Mouse (Mus musculus): ENCODE results near the gene B3galt5.
A peak's percentile ranks its signal among the peaks of the same experiment; 100 is the strongest.
"Not testable (repeated sequence)": the region's sequence is repeated elsewhere in the genome, so short reads cannot be mapped to it uniquely, and the experiment has no call there.

Gene B3galt5

GRCm38 (mm10) chr16:96252146-96252545 is 16.5 kb downstream of the B3galt5 start:
- ATAC-seq (ENCODE audit: insufficient number of reproducible peaks, low FRiP score, low TSS enrichment): 0 out of 2 replicates have a peak, but pooled peaks have one; percentile 38

- no peak for ATAC-seq (ENCODE audit: insufficient number of reproducible peaks, low FRiP score, low TSS enrichment)
Measured at GRCm38 (mm10) chr16:96258429-96258828, 22.8 kb downstream of the B3galt5 start.

DNA sequence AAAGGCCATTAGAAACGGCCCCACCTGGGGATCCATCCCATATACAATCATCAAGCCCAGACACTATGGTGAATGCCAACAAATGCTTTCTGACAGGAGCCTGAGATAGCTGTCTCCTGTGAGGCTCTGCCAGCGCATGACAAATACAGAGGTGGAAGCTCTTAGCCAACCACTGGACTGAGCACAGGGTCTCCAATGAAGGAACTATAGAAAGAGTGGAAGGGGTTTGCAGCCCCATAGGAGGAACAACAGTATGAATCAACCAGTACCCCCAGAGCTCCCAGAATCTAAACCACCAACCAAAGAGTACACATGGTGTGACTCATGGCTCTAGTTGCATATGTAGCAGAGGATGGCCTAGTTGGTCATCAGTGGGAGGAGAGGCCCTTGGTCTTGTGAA is 36.1 kb downstream of the B3galt5 start:
- ATAC-seq (ENCODE audit: insufficient number of reproducible peaks, low FRiP score, low TSS enrichment): no peak

GRCm38 (mm10) chr16:96272929-96273619 is 37.5 kb downstream of the B3galt5 start:
- ATAC-seq (ENCODE audit: insufficient number of reproducible peaks, low FRiP score, low TSS enrichment): no peak

DNA sequence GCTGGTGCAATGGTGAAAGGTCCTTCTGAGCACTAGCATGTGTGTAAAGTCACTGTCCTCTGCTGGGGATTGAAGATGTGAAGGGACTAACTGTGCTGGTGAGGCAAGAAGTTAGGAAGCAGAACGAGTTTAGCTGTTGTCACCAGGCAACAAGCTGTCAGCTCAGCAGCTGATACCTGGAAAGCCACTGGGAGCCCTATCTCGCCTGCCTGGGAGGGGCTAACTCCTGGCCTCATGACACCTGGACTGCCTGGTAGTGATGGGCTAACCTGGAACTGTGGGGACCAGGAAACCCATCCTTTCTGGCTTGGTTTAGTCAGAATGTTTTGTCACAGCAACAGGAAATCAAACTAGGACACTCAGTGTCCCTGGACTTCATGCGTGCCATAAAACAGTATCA is 41.0 kb downstream of the B3galt5 start:
- ATAC-seq (ENCODE audit: insufficient number of reproducible peaks, low FRiP score, low TSS enrichment): no peak

DNA sequence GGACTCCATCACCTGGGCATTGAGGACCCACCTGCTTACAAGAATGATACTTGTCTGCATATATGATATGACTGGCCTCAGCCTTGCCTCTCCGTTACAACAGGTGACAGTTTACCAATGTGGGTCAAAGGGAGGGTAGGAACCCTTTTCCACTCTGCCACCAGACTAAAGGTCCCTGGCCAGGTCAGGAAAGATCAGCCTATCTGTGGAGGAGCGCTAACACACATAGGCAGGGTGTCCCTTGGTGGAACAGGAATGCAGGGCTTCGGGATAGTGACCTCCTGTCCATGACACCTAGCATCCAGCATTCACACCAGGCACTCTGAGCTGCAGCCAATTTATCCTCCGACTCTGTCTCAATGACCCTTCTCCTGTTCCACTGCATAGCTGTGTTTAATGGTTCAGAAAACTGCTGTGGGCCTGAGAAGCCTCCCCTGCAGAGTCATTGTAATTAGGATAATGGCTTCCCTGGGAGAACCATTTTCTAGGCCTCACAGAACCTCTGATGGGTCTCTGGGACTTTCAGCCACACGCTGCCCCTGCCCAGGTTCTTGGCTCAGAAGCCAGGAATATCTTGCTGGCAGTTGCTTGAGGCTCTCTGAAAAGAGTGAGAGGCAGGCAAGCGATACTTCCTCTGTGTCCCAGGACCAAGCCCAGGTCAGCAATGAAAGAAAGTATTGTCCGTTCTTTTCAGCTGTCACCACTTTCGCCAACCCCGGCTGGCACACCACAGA is 43.1 kb downstream of the B3galt5 start:
- no peak for ATAC-seq (ENCODE audit: insufficient number of reproducible peaks, low FRiP score, low TSS enrichment)

DNA sequence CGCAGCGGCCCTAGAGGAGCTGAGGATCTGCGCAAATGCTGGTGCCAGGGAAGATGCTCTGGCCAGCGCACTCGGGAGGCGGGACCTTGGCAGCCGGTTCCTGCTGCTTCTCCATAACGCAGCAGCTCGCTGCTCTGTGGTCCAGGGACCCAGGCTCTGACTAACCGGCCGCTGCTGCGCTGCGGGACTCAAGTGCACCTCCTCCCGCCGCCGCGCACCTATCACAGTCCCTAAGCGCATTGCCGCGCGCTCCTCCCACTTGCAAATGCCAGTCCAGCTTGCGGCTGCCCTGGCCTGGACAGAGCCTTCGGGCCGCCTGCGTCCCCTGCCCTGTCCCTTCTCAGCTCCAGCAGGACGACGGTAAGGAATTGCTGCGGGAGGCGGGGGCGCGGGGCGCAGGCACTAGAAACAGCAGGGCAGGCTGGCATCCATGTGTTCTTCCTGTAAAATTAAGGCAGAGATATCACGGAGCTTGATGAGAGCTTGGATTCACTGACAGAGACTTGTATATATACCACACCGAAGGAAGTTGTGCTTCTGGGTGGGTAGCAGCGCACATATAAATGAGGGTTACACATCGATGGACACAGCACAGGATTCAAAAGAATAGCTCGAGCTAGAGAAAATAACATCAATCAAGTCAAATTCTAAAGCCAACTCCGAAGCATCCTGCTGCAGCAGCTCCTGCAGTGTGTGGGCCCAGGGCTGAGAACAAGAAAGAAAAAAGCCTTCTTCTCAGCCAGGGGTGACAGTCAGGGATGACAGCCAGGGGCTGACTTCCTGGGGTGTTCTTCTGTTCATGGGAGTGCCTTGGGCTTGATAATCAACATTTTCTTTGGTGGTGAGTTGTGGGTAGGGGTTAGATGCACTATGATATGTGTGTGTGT is 45.4 kb downstream of the B3galt5 start:
- peak; percentile 91 for ATAC-seq (ENCODE audit: insufficient number of reproducible peaks, low FRiP score, low TSS enrichment)

DNA sequence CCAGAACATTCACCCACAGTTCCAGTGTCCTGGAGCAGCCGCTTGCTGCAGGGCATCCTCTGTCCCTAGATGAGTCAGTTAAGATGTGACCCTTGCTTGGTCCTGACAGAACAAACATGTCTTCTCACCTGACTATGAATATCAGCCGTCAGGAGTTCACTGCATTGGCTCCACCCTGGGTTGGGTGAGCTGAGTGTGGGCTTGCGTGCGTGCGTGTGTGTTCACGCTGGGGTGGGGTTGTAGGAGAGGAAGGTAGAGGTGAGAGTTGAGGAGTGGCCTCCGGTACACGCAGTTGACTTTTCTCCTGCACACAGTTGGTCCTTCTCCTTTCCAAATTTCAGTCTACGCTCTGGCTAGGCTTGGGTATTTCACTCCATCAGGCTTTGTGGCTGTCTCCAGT is 47.0 kb downstream of the B3galt5 start:
- ATAC-seq (ENCODE audit: insufficient number of reproducible peaks, low FRiP score, low TSS enrichment): no peak

DNA sequence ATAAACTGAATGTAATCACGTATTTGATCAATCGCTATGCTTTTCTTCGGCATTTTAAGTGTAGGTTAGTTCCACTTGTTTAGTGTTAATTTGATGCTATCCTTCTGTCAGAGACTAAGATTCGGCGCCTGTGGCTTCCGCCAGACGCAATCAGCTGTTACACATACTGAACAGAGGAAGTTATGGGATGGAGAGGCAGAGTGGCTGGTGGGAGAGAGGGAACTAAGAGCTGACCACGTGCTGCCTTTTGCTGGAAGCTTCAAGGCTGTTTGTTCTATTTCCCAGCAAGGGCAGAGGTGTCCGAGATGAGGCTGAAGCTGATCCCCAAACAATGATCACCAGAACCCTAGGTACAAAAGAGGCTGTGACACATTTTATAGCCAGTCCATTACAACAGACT is 56.3 kb downstream of the B3galt5 start:
- no peak for ATAC-seq (ENCODE audit: insufficient number of reproducible peaks, low FRiP score, low TSS enrichment)

DNA sequence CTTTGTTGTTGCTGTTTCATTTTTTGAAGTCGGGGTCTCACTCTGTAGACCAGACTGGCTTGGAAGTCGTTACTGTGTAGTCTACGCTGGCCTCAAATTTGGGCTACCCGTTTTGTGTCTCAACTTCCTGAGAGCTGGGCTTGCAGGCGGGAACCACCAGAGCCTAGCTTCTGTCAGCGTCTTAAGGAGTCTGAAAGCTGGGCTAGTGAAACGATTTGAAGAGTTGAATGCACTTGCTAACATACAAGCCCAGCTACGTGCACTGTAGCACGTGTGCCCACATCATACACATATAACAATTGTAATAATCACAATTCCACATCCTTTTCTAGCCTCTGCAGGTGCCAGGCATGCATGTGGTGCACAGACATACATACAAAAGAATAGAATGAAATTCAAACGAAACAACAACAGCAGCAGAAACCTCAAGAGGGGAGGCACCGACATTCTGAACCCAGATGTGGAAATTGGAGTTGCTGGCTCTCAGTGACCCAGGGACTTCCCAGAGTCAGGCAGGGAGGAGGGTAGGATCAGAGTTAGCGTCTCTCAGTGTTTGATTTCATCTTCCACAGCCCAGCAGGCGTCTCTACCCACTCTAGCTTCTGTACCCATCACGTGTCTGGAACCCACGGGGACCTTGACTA is 57.1 kb downstream of the B3galt5 start:
- ATAC-seq (ENCODE audit: insufficient number of reproducible peaks, low FRiP score, low TSS enrichment): no peak

- ATAC-seq (ENCODE audit: insufficient number of reproducible peaks, low FRiP score, low TSS enrichment): no peak
Measured at GRCm38 (mm10) chr16:96298075-96298474, 62.5 kb downstream of the B3galt5 start.

- ATAC-seq (ENCODE audit: insufficient number of reproducible peaks, low FRiP score, low TSS enrichment): no peak
Measured at GRCm38 (mm10) chr16:96298574-96298973, 63.0 kb downstream of the B3galt5 start.

GRCm38 (mm10) chr16:96303356-96303755 is 67.8 kb downstream of the B3galt5 start:
- no peak for ATAC-seq (ENCODE audit: insufficient number of reproducible peaks, low FRiP score, low TSS enrichment)

DNA sequence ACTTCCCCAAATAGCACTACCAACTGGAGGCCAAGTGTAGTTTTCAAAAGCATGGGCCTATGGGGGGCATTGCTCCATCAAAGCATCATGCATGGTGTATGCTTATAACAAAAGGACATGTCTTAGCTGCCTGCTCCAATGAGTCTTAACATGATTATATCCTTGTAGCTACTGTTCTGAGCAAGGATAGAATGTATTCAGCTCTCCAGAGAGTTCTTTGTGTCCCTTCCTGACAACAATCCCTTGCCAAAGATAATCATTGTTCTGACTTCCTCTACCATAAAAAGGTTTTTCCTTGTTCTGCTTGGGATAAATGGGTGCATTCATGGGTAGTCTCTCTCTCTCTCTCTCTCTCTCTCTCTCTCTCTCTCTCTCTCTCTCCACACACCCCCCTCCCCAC is 68.8 kb downstream of the B3galt5 start:
- ATAC-seq (ENCODE audit: insufficient number of reproducible peaks, low FRiP score, low TSS enrichment): no peak

DNA sequence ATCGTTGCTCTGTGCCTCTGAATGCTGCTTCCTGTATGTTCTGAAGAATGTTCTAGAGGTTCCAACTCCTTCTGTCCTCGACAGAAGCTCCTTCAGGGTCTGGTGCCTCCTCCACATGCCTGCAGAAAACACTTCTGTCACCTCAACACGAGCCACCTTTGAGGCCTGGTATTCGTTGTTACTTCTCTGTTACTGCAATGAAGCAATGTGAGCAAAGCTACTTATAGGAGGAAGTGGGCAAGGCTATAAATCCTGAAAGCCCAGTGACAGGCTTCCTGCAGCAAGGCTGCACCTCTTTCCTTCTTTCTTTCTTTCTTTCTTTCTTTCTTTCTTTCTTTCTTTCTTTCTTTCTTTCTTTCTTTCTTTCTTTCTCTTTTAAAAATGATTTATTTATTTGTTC is 71.3 kb downstream of the B3galt5 start:
- ATAC-seq (ENCODE audit: insufficient number of reproducible peaks, low FRiP score, low TSS enrichment): no peak

GRCm38 (mm10) chr16:96317803-96318202 is 82.2 kb downstream of the B3galt5 start:
- ATAC-seq (ENCODE audit: insufficient number of reproducible peaks, low FRiP score, low TSS enrichment): no peak

- no peak for ATAC-seq (ENCODE audit: insufficient number of reproducible peaks, low FRiP score, low TSS enrichment)
Measured at GRCm38 (mm10) chr16:96322739-96323138, 87.1 kb downstream of the B3galt5 start.

DNA sequence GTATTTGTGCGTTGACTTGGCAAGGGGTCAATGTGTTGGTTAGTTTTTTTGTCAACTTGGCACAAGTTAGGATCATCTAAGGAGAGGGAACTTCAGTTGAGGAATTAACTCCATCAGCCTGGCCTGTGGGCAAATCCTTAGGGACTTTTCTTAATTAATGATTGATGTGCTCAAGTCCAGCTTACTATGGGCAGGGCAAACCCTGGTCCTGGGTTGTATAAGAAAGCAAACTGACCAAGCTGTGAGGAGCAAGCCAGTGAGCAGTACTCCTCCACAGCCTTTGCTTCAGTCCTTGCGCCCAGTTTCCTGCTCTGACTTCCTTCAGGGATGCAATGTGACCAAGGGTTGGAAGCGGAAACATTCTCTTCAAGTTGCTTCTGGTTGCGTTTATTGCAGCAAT is 87.6 kb downstream of the B3galt5 start:
- ATAC-seq (ENCODE audit: insufficient number of reproducible peaks, low FRiP score, low TSS enrichment): no peak

DNA sequence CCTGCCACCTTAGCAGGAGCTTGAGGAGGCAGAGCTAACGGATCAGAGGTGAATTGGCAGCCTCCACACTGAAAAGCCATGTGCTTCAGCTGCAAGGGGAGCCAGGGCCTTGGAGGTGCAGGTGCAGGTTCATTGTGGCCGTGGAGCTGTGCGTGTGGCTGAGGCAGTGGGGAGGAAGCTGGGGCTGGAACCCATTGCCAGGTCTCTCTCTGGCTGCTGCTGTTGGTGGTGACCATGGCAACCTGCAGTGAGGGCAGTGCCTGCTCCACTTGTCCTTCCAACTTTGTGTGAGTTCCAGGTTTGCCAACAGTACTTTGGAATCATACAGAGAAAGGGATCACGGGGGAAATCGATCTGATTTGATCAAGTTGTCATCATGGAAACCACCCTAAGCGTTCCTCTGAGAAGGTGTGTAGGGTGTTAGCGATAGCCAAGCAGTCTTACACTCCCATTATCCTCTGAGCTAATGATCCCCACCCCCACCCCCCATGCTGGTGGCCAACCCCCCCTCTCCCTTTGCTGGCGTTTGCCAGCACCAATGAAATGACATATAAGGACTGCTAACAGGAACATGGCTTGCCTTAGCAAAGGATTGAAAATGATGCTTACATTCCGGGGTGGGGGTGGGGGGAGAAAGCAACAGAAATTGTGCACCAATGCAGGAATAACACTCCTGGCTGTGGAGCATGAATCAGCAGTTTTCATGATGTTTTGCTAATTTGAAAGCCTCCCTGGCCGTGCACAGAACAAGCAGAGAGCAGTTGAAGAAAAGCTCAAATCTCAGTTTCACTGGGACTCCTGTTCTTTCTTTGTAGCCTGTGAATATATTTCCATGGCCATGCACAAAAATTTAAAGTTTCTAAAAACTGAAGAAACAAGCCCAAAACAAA is 90.8 kb downstream of the B3galt5 start:
- ATAC-seq (ENCODE audit: insufficient number of reproducible peaks, low FRiP score, low TSS enrichment): no peak

DNA sequence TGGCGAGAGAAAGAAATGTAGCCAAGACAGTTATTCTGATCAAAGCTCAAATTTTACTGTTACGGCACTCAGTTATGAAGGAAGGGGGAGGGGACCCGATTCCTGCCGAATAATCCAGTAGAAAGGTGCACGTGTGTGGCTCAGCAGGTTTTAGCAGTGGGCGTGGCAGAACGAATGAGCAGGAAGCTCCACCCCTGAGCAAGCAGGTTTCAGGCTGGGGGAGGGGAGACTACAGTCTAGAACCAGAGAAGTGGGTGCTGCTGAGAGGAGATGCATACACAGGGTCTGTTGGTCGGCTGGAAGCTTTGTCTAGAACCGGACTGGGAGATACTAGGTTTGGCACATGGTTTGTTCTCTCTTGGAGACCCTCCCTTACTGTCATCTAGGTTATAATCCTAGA is 91.7 kb downstream of the B3galt5 start:
- not testable (repeated sequence) for ATAC-seq (ENCODE audit: insufficient number of reproducible peaks, low FRiP score, low TSS enrichment)

All from cerebellum, adult (tissue).